Mouse (Mus musculus) splenic B cell, adult 2 months (primary cell): ENCODE data around the gene Olfr1241.

Source experiments
- DNase-seq: peaks from one replicate; pipeline ENCODE4 v3.0.0-alpha.2; 2011; ENCODE audit warnings: low read depth, low spot score
- H3K27me3 ChIP-seq: 2 replicates; pipeline ENCODE4 v1.6.1; 2012; ENCODE audit warnings: mild to moderate bottlenecking, low read length, moderate library complexity, mixed read lengths; ENCODE audit not compliant: control insufficient read depth, poor library complexity, insufficient read depth, severe bottlenecking
- H3K36me3 ChIP-seq: 2 replicates; pipeline ENCODE4 v1.6.1; 2012; ENCODE audit warnings: mild to moderate bottlenecking, low read length, moderate library complexity, mixed read lengths; ENCODE audit not compliant: control insufficient read depth, poor library complexity, insufficient read depth, severe bottlenecking

The Olfr1241 gene

DNA sequence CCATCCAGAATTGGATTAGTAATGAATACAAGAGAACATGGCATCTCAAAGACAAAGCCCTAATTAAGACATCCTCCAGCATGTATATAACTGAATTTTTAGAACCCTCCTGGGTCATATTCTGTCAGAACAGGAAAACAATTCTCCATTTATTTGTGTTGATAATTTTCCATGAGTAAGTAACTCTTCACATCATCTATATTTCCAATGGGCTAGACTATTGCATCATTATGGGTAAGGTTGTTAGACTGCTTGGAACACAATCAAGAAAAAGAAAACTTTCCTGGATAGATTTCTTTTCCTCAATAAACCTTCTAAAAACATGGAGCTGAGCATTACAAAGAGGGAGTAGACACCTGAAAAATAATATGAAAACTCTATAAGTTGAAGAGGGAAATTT is at the start of gene Olfr1241:
TSS of gene Olfr1241 (minus strand) at position 101 of the 400 bp plus-strand sequence.
- Histone ChIP-seq H3K27me3 (no peaks in the 10 kb centered on the region), H3K36me3 (no peaks in the 10 kb centered on the region)
- no peak for DNase-seq

DNA sequence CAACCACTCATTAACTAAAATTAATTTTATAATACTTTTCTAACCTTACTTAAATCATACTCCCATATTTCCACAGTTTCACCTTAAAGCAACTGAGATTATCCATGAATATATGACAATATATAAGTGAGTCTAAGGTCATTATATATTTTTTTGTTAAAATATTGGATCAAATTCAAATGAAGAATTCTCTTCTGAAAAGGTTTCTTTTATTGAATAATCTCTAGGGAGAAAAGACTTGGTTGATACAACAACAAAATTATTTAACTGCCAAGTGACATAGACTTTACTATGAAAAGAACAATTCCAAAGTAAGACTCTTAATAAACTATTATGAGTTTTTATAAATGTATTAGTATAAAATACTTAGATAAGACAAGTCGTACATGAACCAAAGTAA is 44.5 kb upstream of the Olfr1241 start, which contains the start of gene Olfr1243:
TSS of gene Olfr1243 (minus strand) at position 101 of the 400 bp plus-strand sequence.
- Histone ChIP-seq H3K36me3 (no peaks in the 10 kb centered on the region), H3K27me3 (no peaks in the 10 kb centered on the region)
- DNase-seq, result no peak

DNA sequence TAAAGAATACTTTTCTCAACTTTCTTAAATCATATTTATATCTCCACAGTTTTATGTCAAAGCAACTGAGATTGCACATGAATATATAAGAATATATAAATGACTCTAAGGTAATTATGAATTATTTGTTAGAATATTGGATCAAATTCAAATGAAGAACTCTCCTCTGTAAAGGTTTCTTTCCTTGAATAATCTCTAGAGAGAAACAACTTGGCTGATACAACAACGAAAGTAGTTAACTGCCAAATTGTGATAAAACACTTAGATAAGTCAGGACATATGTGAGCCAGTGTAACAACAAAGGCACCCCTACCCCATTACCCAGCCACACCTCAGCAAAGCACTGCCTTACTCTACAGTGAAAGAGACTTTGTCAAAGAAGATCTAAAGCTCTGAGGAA is 11.3 kb upstream of the Olfr1241 start, which contains the start of gene Olfr1242:
TSS of gene Olfr1242 (minus strand) at position 101 of the 400 bp plus-strand sequence.
- no peak for DNase-seq
- Histone ChIP-seq H3K36me3 (no peaks in the 10 kb centered on the region), H3K27me3 (no peaks in the 10 kb centered on the region)

DNA sequence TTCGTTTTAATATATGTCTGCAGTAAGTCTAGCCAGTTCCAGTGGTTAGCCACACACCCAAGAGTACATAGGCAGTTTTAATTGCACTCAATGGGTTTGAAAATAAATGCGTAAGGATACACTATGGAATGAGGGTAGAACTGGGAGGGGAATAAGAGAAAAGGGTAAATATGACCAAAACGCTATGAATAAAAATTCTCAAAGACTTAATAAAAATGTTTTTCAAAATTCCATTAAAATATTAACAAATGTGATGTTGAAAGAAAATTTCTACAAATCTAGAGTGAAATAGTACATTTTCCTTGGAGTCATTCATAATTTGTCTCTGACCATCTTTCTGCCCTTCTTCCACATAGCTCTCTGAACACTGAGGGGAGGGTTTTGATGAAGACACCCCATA is 44.0 kb downstream of the Olfr1241 start, which contains the start of gene Olfr1240:
TSS of gene Olfr1240 (minus strand) at position 101 of the 400 bp plus-strand sequence.
- Histone ChIP-seq H3K27me3 (no peaks in the 10 kb centered on the region), H3K36me3 (no peaks in the 10 kb centered on the region)
- DNase-seq, result no peak
